Mouse (Mus musculus): ENCODE measurements around the gene Dab1. TPM values are rescaled to one million over a fixed set of nuclear protein-coding genes. Genes with fewer than 3 reads are reported as not detected.

Dab1 gene
- polyA plus RNA-seq (2012): not detected in 2 replicates

DNA sequence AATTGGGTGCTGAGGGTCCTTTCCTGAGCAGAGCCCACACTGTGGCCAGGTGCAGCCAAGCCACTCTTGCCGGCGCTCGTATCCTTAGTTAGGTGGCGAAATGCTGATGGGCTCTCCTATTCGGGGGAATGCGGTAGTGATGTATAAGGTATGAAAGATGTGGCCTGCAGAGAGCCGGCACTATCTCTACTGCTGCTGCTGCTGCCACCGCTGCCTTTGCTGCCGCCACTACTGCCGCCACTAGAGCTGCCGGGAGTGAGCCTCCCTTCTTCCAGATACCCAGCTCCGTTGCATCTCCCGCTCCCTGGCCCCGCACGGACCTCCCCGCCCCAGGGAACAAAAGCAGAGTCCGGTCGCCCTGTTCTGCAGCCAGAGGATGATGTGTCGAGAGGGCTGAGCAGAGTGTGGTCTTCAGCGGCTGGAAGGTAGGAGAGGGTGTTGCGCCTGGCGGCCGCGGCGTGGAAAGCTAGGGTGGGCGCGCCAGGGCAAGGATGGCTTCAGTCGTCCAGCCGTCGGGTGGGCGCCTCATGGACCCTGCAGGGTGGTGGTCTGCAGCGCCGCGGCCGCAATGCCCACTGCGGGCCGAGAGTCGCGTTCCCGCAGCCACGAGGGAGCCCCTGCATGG is at the start of gene Dab1:
Dab1 (plus strand) TSS at position 39 of the 625 bp plus-strand sequence.
- TF ChIP-seq GATA1 (IDR thresholded peaks at IDR 0.05; ENCODE audit: low read length): no peak

DNA sequence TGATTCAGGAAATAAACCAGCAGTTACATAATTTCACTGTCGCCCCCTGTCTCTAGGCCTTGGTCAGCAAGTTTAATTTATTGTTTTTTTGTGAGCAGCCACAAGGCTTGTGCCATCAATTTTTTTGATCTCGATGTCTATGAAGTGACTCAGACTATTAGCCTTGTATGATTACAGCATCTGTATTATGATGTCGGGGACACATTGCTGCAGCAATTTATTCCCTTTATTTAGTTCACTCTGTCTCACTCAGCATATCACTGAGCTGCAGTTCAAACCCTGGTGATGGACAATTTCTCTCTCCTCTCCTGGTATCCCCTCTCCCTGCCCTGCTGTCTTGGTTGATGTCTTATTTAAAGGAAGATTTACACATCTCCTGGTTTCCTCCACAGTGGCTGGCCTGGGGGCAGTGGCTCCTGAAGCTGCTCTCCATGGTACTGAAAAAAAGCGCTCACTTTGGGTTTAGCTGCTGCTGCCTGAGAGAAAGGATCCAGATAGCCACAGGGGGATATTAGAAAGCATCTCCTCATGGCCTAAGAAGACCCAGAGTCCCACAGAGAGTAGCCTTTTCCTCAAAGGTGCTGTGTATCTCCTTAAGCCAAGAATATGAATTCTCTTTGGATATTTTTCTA is 47.3 kb upstream of the Dab1 start:
- no peak for TF ChIP-seq GATA1 (IDR thresholded peaks at IDR 0.05; ENCODE audit: low read length)

DNA sequence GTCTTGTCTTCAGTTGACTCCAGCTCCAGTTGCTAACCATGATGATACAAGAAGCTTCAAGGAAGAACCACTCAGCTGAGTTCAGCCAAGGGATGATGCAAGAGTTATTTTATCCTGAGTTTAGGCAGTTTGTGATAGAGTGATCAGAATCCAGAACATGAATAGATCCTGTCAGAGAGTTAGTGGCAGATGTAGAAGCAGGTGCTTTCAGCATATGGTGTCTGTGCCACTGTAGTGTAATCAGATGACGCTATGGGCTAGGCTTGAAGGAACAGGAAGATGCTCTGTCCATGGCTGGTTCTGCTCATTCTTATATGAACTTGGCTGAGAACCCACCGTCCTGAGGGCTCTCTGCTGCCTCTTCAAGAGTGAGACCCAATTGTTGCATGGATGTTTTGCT is 43.6 kb upstream of the Dab1 start:
- TF ChIP-seq GATA1 (IDR thresholded peaks at IDR 0.05; ENCODE audit: low read length): no peak

DNA sequence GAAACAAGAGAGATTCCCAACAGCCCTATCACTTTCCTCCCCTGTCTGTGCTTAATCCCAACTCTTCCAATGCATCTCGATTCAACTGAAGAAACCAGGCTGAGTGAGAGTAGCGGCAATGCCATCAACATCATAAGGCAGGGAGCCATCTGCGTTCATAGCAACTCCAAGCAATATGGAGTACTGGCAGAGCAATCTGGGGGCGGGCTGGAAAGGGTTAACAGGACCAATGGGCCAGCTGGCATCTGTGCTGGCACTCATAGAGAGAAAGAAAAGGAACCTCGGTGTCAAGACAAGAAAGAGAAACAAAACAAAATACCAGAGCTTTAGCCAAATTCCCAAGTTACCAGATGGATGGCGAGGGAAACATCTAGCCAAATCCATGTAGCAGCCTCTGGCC is 42.9 kb upstream of the Dab1 start:
- TF ChIP-seq GATA1 (IDR thresholded peaks at IDR 0.05; ENCODE audit: low read length): no peak

DNA sequence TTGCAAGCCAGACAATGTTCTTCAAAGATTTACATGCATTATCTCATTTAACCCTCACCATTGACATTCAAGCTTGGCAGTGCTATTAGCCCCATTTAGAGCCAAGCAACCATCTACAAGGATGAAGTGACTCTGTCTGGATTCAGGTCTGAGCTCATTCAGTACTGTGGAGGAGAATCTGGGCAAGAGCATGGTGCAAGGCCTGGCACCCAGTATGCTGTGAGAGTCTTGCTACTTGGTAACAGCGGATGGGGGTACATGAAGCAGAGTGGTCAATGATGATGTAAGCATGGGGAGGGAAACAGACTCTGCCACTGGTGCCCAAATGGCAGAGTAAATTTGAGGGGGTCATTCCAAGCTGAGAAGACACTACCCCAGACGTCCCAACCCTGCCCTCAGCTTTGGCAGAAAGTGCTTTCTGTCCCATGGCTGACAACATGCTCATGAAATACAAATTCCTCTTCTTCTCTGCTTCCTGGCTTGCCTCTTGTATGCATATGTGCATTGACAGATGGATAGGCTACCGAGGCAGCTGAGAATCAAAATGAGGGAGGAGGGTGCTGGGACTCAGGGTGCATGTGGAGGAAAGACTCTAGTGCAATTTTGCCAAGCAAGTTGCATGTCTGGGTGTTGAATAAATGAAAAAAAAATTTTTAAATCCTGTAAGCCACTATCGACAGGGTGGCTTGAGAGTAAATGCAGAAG is 41.9 kb upstream of the Dab1 start:
- no peak for TF ChIP-seq GATA1 (IDR thresholded peaks at IDR 0.05; ENCODE audit: low read length)

DNA sequence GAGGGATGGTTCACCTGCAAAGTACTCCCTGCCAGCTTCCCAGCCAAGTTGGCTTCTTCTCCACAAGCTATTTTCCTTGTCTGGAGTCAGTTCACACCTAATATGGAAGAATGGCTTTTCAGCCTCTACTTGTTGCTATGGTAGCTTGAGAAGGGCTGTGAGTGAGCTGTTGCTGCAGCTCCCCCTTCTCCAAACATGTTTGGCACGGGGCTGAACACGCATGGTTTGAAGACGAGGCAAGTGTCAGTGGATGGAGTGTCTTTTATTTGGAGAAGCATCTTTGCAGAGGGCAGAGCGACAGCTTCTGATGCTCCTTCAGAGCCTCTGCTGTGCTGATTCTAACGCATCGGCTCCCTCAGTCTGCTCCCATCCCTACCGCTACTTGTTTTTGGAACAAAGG is 41.3 kb upstream of the Dab1 start:
- no peak for TF ChIP-seq GATA1 (IDR thresholded peaks at IDR 0.05; ENCODE audit: low read length)

DNA sequence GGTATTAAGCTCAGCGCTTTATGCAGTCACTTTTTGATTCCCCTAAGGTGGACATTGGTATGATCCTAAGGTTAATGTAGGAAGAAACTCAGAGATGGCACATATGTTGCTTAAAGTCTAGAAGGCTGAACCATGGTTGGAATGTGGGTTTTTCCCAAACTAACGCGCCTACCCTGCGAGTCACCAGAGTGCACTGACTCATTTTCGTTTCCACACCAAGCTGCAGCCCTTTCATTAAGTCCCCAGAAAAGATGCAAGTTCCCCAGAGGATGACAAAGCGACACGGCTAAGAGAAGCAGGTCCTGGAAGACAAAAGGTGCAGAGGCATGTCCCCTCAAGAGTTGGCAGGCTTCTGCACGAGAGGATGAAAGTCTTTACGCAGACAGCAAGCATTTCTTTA is 39.1 kb upstream of the Dab1 start:
- TF ChIP-seq GATA1 (IDR thresholded peaks at IDR 0.05; ENCODE audit: low read length): no peak

DNA sequence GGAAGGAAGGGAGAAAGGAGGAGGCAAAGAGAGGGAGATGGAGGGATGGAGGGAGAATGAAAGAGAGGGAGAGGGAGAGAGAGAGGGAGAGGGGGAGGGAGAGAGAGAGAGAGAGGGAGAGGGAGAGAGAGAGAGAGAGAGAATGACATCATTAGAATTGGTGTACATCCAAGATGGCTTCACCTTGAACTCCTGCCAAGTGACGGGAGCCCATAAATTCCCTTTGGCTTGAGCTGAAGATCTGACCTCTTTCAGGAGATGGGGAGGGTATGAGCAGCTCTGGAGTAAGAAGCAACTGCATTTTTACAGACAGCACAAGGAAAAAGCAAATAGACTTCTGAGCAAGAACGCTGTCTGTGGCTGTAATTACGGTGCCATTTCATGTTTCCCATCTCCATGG is 4.1 kb upstream of the Dab1 start:
- no peak for TF ChIP-seq GATA1 (IDR thresholded peaks at IDR 0.05; ENCODE audit: low read length)

DNA sequence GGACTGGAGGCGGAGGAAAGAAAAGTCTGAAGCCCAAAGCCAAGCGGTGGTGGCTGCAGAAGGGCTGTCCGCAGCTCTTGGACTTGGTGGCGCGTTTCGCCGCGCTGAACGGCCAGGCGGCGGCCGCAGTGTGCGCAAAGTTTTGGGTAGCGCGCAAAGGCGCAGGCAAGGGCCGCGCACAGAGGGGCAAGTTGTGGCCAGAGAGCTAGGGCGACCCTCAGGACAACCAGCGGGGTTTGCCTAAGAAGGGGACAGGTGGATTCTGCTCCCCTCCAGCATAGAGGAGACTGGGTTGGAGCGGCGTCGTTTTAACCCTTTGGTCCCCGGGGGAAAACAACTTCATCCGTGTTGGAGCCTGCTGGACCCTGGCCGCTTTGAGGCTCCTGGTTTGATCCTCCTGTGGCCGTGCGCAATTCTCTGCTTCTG is 800 bp downstream of the Dab1 start:
- TF ChIP-seq GATA1 (IDR thresholded peaks at IDR 0.05; ENCODE audit: low read length): no peak

DNA sequence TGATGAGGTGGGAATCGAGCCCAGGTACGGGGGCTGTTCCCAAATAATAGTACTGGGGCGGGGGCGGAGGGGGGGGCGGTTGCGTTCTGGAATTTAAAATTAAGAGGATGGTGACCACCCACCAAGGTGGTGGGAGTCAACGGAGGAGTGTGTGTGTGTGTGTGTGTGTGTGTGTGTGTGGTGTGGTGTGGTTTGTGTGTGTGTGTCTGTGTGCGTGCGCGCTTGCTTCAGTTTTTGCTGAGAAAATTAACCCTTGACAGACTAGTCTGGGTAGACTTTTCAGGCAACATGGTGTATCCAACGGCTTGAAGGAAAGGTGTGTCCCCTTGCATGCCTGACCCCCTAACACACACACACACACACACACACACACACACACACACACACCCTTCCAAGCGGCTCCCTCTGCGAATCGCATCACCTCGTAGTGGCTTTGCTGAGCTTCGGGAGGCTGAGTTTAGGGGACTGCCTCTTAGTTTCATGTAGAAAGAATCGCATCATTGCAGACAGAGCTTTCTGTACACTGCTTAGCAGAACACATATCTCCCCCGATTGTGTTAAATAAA is 1.5 kb downstream of the Dab1 start:
- no peak for TF ChIP-seq GATA1 (IDR thresholded peaks at IDR 0.05; ENCODE audit: low read length)

DNA sequence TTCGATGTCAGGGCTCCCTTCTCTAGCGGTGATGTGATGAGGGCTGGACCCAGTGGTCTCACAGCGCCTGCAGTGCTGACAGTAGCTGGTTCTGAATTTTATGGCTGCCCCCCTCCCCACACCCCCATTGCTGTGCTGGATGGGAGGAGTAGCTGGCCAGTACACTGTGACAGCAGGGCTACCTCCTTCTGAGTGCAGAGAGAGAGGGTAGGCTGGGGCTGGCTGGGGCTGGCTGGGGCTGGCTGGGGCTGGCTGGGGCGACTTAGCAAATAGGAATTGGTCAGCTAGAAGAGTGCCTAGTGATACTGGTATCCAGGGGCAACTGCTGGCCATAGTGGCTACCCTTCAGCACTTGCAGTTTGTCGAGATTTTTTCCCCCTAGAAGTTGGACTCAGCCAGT is 2.4 kb downstream of the Dab1 start:
- no peak for TF ChIP-seq GATA1 (IDR thresholded peaks at IDR 0.05; ENCODE audit: low read length)

DNA sequence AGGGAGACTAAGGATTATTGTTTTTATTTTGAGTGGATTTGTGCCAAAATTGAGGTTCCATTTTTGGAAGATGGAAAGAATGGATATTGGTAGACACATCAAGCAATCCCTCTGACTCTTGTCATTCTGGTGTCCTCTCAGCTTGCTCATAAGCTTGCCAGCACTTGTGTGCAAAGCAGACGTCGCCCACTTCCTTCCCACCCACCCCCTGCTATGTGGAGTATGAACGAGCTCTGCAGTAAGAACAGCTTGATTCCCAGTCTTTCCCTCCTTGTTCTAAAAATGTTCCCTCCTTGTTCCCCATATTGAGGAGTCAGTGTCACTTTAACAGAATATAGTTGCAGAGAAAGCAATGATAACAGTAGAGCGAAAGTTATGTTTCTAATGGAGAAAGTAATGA is 11.0 kb downstream of the Dab1 start:
- no peak for TF ChIP-seq GATA1 (IDR thresholded peaks at IDR 0.05; ENCODE audit: low read length)

DNA sequence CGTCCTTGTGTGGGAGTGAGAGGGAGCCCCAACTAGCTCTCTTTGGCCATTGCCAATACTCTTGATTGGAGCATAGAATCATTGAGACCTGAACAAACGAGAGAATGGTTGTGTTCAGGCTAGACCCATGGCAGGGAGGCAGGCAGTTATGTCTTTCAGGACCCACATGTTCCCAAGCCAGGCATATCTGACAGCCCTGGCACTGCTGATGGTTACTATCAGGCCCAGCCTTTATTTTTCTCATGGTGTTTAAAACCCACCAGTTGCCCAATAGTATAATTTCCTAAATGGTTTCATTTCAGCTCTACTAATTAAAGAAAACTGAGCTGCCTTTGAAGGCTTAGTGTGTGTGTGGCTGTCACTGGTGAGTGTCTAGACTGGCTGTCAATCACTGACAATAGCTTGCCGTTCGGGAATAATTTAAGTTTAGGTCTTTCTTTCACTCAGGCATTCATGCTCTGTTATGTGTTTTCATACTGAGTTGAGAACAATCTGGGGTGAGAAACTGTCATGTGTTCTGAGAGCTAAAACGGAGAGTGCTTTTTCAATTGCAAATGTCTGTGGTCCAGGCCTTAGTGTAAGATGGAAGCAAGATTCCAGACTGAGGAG is 17.1 kb downstream of the Dab1 start:
- no peak for TF ChIP-seq GATA1 (IDR thresholded peaks at IDR 0.05; ENCODE audit: low read length)

DNA sequence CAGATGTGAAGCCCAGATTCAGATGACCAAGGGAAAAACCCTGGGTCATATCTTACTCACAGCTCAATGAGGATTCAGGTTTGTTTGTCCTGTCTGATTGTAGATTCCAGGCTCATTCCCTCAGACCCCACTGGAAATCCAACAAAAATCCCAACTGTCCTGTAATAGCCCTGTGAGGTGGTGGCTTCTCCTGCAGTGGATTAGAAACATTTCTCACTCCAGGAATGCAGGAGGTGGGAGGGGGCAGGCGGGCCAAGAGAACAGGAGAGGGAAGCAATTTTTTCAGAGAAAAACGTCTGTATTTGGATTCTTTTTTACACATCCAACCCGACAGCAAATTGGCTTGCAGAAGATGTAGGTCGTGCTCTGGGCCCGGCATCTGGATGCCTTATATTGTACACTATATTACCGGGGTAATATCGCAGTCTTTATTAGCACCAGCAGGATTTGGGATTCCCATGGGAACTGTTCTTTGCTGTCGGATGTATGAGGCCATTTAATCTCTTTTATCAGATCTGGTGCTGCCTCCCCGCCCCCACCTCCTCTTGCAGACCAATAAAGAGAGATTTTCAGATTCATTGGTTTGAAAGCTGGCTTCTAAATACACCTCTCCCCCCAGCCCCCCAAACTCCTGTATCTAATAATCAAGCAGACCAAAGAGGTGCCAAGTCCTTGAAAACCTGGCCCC is 29.2 kb downstream of the Dab1 start:
- no peak for TF ChIP-seq GATA1 (IDR thresholded peaks at IDR 0.05; ENCODE audit: low read length)

DNA sequence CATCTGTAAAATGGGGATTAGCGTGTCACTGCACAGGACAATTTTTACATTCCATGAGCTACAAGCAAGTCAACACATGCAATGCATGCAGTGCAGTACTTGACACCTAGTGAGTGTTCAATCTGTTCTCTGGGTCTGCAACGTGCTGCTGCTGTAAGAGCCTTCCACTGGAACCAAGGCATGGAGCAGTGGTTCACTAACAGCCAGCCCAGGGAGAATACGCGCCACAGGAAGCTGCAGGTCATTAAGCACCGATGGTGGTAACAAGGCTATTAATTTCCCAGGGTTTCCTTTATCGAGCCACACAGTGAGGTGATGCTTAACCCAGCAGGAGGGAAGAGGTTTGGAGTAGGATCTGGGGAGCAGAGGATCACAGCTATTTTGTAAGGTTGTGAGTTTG is 36.6 kb downstream of the Dab1 start:
- no peak for TF ChIP-seq GATA1 (IDR thresholded peaks at IDR 0.05; ENCODE audit: low read length)

DNA sequence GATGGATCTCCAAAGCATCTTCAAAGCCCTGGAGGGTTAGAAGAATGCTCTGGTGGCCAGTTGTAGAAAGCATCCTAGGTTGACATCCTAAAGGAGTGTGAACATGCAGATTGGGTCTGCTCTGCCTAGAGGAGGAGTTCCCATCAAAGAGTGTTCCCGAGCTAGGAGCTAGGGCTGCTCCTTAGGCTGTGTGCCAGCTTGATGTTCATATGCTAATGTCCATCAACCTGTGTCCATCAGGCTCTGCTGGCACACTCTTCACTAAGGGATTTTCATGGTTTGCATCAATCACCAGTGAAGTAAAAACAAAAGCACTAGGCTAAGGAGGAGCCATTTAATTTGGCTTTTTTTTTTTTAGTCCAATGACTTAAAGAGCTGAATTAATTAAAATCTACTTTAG is 42.2 kb downstream of the Dab1 start:
- no peak for TF ChIP-seq GATA1 (IDR thresholded peaks at IDR 0.05; ENCODE audit: low read length)
